Mouse (Mus musculus) regulatory T cell (primary cell): Measurements from ENCODE around the gene Gm20425.

Experiments used
- in situ Hi-C: fragments of 300-600 bp; cut with MboI, MseI; formaldehyde crosslinking; loops from one replicate; pipeline ENCODE4 v1.15.1; 2025; ENCODE audit warnings: high pct_unique_total_duplicates

The Gm20425 gene

DNA sequence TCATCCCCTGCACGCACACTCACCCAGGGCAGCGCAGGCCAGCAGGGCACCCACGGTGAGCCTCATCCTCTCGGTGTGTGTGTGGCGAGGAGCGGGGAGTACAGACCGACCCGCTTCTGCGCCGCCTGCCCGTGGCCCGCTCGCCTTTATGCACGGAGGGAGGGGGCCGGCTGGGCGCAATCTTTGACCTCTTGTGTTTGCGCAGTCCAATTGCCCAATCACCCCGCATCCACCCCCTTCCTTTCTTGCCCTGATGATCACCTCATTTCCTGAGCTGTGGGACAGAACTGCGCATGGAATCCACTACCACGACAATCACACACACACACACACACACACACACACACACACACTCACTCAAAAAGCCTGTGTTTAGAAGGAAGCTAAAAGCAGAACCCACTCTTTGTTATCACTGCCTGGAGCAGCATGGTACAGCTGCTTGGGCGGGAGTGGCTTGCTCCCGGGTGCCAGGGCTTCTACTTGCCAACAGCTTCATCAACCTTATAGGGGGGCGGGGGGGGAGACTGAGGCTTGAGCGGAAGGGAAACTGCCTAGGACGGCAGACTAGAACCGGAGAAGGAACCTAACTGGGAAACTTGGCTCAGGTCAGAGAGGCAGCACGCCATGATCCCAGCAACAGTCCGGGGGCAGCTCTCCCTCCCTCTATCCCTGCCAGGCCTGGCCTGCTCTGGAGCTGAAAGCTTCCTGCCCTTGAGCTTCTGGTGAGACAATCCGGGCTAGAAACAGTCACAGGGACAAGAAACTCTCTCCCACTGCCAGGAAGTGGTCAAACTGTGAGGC lies at the start of gene Gm20425, which contains the start of gene Trf:
Gene Gm20425, minus strand, starts transcription at position 157 of the 801 bp plus-strand sequence.
Gene Trf, minus strand, starts transcription at position 294 of the 801 bp plus-strand sequence.
- in situ Hi-C loops: no loop called here

DNA sequence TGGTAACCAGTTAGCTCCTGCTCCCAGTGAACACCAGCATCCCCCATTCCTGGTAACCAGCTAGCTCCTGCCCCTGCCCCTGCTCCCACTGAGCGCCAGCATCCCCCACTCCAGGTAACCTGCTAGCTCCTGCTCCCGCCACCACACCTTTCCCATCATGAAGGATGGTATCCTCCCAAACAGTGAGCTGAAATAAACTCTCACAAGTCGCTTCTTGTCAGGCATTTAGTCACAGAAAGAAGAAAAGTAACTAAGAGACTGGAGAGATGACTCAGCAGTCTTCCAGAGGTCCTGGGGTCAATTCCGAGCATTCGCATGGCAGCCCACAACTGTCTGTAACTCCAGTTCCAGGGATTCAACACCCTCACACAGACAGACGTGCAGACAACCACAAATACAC lies 46.8 kb upstream of the Gm20425 start:
- in situ Hi-C loops: loop anchor here (25.0 kb wide), 1 partner anchor 365 kb away; no protein-coding TSS in a partner anchor

- in situ Hi-C loops: loop anchor here (25.0 kb wide), 1 partner anchor 363 kb away; no protein-coding TSS in a partner anchor
Observed at GRCm38 (mm10) chr9:103275676-103276075, 45.6 kb upstream of the Gm20425 start.

DNA sequence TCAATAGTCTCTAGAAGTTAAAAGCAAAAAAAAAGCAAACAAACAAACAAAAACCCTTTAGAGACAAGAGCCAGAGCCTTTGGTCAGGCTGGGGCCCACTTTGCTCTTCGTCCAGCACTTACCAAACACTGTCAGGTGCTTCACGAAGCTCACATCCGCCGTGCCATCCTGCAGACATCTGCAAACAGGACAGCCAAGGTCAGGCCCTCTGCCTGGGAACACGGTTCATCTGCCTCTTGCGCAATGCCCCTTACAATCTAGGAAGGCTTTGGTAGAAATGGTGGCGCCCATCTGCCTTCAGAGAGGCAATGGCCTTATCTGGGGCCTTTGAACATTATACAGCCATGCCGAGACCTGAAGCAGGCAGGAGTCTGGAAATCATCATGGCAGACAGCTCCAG lies 44.7 kb upstream of the Gm20425 start:
- in situ Hi-C loops: loop anchor here (25.0 kb wide), 1 partner anchor 363 kb away; no protein-coding TSS in a partner anchor

- in situ Hi-C loops: no loop called here
Observed at GRCm38 (mm10) chr9:103271104-103271503, 41.0 kb upstream of the Gm20425 start.

GRCm38 (mm10) chr9:103265778-103266177 lies 35.7 kb upstream of the Gm20425 start:
- in situ Hi-C loops: no loop called here

DNA sequence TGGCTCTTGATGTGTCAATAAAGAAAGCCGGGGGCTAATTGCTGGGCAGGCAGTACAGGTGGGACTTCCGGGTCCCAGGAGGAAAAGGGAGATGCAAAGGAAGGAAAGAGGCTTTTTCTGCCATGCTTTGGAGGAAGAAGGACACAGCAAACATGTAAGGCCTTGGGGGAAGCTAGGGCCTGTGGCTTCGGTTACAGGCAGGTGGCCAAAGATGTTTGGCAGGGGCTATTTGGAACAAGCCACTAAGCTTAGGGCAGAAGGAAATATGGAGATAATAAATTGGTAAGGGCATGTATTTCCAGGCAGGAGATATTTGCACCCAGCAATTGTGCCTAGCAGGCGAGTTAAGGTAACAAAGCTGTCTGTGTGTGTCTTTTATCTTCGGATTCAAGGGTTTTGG lies 22.8 kb upstream of the Gm20425 start:
- in situ Hi-C loops: no loop called here

DNA sequence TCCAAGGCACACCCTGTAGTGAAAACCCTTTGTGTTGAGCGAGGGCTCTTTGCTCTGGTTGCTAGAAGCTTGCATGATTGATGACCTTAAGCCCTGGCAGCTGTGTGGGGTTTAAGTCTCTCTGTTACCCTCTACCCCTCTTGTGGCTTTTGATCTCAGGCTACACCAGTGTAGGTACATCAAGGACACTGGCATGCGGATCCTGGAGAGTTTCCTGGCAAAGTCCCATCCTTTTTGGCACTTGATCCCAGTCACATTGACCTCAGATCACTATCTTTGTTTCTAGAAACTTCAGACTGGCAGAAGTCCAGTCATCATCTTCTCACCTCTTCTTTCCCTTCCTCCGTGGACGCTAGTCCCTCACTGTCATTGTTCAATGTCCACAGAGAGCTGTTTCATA lies 18.5 kb upstream of the Gm20425 start:
- in situ Hi-C loops: no loop called here

- in situ Hi-C loops: no loop called here
Observed at GRCm38 (mm10) chr9:103246526-103247168, 16.5 kb upstream of the Gm20425 start.

DNA sequence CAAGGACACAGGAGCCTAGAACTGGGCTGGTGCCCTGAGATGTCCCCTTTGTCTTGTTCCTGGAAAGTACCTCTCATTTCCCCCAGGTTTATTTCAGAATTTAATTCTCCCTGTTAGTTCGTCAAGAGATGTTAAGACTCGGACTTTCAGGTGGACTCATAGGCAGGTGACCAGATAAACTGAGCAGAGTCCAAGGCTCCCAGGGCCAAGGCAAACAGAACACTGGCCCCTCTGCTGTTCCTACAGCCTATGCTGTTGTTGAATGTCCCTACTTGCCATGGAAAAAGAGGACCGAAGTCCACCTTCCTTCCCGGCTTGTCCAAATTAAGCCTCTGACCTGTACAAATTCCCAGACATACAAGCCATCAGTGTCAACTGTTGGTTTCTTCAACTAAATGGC lies 13.5 kb upstream of the Gm20425 start:
- in situ Hi-C loops: no loop called here

GRCm38 (mm10) chr9:103241206-103241605 lies 11.1 kb upstream of the Gm20425 start:
- in situ Hi-C loops: no loop called here

GRCm38 (mm10) chr9:103239471-103239870 lies 9.4 kb upstream of the Gm20425 start:
- in situ Hi-C loops: no loop called here

DNA sequence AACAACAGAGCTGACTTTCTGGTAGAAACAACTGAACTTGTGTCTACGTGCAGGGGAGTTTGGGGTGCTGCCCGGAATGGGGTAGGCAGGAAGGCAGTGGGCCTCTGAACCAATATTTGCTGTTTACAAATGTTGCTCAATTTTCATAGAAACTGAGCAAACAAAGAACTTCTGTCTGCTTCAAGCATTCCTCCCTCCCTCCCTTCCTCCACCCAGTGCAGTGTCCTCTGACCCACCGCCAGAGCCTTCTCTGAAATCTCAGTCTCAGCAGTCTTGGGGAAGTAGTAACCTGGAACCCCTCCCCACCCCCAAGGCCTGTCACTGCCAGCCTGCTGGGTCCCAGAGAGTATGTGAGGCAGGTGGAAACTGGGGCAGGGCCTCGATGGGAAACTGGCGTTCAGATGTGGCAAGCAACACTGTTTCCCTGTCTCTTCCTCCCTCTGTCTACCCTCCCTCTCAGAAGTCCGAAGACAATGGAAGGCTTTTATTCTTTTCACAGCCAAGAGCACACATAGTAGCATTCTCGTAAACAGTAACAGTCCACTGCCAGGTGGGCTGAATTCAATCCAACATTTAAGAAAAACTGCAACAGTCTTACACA lies 4.6 kb upstream of the Gm20425 start:
- in situ Hi-C loops: no loop called here

- in situ Hi-C loops: no loop called here
Observed at GRCm38 (mm10) chr9:103234059-103234458, 4.0 kb upstream of the Gm20425 start.

DNA sequence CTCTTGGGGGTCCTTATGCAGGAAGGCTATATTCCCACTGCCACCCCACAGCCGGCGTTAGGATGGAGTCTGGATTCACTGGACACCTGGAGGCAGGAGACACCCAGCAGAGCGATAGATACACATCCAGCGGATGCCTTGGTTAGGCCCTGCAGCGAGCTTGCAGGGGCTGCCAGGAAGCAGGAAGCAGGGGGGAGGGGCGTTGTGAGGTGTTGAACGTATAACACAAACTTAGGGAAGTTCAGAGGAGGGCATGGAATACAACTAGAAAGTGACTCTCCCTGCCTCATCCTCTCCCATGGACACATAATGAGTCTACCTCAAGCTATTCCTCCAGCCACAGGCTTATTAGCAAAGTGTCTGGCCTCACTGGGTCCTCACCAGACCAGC lies 2.9 kb upstream of the Gm20425 start:
- in situ Hi-C loops: no loop called here

- in situ Hi-C loops: no loop called here
Observed at GRCm38 (mm10) chr9:103232232-103233005, 2.3 kb upstream of the Gm20425 start.

- in situ Hi-C loops: loop anchor here (10.0 kb wide), 1 partner anchor 776 kb away; the partner anchor contains the start of gene Nphp3
Observed at GRCm38 (mm10) chr9:103229037-103229867, 855 bp downstream of the Gm20425 start.

DNA sequence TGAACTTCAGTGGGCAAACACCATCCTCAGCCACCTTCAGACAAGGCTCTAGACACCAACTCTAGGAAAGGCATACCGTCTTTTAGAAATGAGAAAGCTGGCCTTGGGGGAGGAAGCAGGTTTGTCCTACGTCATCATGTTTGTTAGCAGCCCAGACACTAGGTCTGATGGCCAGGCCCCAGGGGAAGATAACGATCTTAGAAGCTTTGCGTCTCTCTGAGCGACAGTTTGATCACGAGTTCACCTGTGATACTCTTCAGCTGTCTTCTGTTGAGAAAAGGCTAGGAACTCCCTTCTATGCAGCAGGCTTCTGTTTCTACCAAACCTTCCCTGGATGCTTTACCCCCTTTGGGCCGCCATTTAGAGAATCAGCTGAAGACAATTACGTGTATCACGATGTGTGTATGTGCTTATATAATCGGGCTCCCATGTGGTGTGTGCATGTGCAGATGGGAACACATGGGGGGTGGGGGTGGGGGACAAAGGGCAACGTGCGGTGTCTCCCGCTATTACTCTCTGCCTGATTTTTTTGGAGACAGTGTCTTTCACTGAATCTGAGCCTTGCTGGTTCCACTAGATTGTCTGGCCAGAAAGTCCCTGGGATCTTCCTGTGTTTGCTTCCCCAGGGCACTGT lies 1.6 kb downstream of the Gm20425 start:
- in situ Hi-C loops: loop anchor here (10.0 kb wide), 1 partner anchor 776 kb away; the partner anchor contains the start of gene Nphp3

DNA sequence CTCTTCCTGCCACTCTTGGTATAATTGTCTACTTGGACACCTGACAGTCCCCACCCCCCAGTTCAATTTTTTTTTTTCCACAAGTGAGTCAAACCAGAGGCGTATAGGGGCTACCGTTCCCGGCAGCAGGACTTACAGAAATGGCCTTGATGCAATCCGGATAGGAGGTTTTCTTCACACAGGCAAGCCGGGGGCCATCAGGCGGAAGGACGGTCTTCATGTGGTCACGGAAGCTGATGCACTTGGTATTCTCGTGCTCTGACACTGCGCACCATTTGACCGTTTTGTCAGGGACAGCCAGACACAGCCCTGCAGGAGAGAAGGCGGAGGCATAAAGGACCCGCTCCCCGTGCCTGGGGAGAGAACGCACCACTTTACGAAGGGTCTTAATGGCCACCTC lies 2.3 kb downstream of the Gm20425 start:
- in situ Hi-C loops: loop anchor here (10.0 kb wide), 1 partner anchor 777 kb away; the partner anchor contains the start of gene Nphp3

- in situ Hi-C loops: loop anchor here (10.0 kb wide), 1 partner anchor 778 kb away; the partner anchor contains the start of gene Nphp3
Observed at GRCm38 (mm10) chr9:103226806-103227205, 3.3 kb downstream of the Gm20425 start.
